Mouse (Mus musculus) urinary bladder, postnatal 25 days (tissue): ENCODE results near the gene Lrrc4c.

Experiments
- DNase-seq: peaks from one replicate; pipeline ENCODE4 v3.0.0; 2022; ENCODE audit warnings: low spot score

Lrrc4c gene

DNA sequence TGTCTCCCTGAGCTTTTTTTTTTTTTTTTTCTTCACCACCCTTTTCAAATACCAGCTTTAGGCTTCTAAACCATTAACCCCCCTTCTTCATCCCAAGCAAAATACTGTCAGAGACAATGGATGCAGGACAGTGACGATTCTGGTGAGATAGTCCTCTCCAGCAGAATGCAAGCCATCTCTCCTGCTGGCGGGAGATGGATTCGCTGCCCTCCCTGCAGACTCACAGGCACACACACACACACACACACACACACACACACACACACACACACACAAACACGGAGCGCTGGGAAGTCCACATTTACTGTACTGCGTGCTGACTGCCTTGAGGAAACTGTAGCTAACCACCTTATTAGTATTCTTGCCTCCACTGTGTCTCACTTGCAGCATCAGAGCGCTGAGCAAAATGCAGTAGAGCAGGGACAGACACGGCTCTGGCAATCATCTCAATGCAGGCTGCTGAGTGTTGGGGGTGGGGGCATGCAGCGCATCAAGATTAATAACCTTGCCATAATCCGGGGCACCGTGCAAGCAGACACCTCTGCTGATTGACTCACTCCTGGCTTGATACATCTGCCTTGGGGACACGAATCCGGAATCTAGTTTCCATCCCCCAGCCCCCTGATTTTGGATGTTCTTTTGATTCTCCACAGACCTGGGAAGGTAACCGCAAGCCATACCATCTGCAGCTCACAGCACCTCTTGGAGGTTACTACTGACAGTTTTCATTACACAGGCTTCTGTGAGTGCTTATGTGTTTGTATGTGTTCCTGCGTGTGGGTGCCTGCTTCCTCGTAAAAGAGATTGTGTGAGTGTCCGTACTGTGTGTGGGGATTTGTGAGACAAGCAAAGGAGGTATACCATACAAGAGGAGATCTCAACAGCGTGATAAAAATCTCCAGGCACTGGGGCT, at the start of gene Lrrc4c:
Gene Lrrc4c, plus strand, starts transcription at position 783 of the 913 bp plus-strand sequence.
- no peak for DNase-seq

DNA sequence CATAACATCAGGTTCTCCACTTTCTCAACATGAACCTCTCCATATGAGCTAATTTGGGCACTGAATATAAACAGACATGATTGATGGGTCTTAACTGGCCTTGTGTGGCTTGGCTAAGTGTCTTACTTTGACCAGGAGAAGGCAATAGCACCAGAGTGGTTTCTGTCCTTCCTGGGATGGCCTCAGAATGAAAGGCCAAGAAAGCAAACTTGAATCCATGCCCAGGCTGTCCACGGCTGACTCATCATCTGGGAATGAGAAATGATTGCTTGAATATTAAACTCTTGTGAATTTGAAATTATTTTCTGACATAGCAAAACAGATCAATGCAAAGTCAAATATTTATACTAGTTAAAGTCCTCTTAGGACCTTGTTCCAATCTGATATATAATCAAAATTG, 42.9 kb upstream of the Lrrc4c start:
- no peak for DNase-seq

DNA sequence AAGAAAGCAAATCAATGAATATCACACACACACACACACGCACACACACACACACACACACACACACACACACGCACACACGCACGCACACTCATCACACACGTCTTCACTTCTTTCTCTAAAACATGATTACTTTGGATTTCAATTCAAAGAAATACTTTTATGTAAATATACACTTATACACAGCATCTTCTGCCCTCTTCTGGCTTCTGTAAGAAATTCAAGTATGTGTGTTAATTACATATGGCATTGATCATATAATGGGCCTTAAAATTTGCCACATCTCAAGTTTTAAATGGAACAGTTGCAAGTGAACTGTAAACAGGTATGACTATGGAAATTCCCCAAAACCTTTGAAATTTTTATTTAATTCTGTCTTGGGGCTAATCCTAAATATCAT, 35.0 kb upstream of the Lrrc4c start:
- DNase-seq, result no peak

DNA sequence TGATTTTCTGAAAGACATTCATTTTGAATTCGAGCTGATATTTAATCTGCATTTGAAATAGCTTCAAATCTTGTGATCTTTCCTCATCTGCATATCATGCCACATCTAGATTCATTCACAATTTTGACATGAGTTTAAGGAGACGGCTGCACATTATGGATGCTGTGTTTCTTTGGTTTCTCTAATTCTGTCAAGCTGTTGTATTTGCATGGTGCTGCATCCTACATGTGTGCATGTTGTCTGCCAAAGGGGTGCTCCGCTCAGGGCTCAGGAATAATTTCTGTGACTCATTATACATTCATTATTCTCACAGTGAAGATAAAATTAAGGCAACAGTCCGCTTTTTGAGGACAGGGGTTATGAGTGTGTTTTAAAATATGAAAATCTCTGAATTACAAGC, 30.5 kb upstream of the Lrrc4c start:
- no peak for DNase-seq

DNA sequence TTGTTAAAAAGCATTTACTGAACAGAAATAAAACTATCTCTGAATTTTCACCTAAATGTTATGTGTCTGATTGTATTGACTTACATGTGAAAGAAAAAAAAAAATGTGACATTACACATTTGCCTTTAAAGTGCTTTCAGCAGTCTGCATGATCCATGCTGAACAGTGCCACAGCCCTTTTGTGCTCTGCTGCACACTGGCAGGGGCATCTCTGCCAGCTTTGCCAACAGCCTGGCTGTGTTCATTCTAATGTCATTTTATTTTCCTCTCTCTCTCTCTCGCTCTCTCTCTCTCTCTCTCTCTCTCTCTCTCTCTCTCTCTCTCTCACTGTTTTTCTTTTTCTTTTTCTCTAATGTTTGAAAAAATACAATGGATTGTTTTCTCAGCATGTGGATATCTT, 27.4 kb upstream of the Lrrc4c start:
- DNase-seq, result no peak

DNA sequence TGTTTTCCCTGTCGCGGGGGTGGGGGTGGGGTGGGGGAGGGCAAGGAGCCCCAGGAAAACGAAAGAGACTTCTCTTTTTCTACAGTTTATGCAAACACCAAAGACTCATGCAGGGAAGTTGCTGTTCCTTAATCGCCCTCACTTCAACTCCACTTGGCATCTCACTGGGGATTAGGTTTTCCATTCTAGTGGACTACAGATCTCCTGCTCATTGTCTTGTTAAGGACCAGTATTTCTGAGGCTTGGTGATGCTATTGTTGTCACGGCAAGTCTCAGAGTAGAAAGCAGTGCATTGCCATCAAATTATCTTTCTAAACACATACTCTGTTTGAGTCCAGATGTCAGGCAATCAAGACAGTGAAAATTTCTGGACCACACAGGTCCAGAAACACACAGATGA, 2.9 kb upstream of the Lrrc4c start:
- no peak for DNase-seq

DNA sequence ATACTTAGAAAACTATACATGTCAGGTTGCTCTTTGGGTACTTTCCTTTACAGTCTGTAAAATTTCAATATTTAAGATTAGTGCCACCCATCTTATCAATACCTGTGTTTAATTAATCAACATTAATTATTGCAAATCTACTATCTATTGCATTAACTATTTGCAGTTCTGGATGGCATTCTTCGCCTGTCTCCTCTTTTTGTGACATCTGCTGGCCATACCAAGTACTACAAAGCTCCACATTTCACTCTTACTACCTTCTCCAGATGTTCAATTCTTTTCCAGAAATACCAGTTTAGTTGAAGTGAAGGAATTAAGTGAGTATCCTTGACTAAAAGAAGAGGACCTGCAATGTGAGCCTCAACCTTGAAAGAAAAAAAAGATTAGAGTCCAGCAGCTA, 1.4 kb upstream of the Lrrc4c start:
- no peak for DNase-seq

DNA sequence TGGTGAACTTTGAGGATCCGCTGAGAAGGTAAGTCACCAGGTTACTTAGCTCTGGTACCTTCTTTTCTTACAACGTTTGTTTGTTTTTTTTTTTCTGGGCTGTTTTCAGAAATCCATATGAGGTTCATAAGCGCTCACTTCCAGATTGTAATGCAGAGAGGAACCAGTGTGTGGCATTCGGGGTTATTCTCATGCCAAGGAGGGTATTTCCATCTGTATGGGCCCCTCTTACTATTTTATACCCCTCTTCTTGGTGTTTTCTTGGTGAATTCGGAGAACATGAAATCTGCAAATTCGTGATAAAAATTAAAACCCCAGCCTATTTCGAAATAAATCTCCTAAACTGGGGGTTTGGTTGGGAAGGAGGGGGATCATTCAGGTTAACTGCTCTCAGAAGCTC, 587 bp downstream of the Lrrc4c start:
- no peak for DNase-seq

DNA sequence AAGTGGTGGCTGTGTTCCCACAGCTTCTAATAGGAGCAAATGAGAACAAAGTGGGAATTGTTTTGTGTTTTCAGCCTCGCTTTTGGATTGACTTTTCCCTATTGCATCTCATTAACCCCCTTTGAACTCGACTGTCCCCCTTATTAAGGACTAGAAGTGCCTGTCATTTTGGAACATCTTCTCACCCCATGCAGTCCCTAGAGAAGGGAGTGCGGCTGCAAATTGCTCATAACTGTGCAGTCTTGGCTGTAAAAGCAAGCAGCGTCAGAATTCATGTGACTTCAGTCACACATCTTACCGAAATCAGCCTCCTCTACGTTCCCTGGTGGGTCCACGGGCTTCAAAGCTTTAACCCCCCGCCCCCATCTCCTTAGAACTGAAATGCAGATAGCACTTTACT, 1.2 kb downstream of the Lrrc4c start:
- DNase-seq, result no peak

DNA sequence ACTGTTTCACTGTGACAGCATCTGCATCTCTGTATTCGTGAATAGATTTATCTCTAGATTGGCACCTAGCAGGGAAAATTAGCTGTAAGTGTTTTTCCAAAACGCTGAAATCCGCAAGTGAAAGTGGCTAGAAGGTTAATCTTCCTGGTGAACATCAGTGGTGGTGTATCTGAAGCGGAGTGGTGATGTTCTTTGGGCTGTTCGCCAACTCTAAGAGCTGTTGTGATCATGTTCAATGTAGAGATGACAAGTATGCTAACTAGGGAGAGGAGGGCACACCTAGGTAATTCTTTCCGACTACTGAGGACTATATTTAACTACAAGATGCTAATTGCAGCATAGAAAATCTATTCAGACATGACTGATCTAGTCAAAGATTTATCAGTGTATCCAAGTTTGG, 1.7 kb downstream of the Lrrc4c start:
- no peak for DNase-seq

DNA sequence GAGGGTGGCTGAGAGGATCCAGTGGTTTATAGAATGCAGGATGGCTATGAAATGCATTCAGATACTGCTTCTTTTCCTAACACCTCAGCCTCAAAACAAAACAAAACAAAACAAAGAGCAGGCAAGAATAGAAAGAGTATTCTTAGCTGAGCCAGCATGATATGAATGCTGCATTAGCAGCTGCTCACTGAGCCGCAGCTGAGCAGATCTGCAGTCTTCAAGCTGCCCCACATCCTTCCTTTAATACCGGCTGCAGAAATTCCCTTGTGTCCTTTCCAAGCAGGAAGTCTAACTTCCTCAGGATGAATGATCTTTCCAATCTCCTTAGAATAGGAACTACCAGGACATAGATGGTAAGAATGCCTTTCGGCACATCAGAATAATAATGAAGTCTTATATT, 16.7 kb downstream of the Lrrc4c start:
- DNase-seq, result no peak

DNA sequence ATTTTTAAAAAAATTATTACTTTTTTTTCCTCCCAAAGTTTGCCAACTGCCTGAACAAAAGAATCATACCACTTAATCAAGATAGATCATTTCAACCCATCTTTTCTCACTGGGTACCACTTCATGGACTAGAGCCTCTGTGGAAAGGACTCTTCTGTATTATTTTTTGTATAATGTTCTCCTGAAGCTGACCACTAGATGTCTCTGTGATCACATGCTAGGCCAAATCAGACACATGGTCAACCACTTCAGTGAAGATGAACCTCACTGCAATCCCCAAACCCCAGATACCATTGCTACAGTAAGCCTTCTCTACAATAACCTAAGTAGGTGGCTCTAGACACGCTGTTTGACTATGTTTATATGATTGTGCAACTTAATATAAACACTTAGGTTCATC, 19.4 kb downstream of the Lrrc4c start:
- DNase-seq, result no peak

DNA sequence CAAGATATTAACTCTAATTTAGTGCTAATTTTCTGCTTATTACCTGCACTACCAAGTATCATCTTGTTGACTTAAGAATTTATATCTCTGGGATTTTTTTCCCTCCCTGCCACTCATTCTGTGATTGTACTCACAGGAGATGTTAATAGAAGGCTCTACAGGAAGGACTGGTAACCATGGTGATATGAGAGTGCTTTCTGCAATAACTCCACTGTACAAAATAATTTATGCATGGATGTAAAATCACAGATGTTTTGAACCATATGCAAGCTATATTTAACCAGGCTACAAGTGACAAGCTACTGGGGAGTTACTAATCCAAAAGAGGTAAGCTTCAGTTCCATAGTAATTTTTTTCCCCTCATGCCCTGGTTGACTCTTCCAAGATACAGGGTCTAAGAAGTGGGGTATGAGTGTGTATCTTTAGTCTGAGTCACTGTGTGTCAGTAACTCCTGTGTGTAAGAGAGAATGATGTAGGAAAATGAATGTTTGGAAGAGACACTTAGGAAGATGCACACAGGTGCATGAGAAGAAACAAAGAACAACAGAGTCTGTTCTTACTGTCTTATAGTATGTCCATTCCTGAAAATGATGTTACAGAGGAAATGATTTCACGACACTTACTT, 83.3 kb downstream of the Lrrc4c start:
- DNase-seq, result no peak

DNA sequence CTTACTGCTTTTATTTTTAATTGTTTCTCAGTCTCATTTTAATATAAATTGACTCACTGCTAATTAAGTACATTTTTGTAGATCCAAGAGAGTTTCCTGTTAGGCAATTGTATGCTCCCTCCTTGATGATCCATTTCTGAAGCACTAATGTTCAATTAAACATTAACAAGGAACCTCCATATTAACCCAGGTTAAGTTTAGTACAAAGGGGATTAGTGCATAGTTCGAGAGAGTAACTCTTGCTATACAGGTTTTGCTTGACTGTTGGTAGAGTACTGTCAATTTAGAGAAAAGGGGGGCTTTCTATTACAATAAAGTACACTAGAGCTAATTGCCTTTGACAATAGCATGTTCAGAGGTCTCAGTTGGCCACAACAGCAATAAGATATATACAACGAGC, 84.5 kb downstream of the Lrrc4c start:
- no peak for DNase-seq

DNA sequence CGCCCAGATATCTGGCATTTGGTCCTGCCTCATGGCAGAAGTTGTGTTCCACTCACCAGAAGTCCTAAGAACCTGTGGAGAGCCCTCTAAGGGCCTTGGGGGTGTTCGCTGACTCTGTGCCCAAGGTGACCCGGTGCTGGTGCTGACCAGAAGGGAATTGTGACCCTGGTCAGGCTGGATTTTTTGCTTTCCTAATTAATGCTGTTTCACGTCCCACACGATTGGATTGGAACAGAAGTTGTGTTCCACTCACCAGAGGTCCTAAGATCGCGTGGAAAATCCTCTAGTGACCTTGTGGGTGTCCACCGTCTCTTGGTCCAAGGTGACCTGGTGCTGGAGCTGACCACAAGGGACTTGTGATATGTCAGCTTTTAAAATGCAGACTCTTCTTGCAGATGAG, 88.9 kb downstream of the Lrrc4c start:
- no peak for DNase-seq

DNA sequence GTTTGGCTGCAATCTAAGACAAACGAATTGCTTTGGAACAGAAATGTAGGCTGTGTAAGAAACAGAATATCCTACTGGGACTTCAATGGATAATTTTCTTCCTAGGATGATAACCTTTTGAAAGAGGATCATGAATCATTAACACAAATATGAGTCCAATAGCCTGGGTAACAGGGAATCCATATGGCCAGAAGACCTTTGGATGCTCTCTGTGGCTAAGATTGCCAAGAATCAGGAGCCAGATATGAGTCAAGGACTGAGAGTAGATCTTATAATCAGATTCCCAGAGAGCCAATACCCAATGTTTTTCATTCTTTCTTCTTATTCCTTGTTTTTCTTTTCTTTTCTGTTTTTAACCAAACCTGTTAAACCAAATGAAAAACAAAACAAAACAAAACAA, 93.2 kb downstream of the Lrrc4c start:
- DNase-seq, result no peak

DNA sequence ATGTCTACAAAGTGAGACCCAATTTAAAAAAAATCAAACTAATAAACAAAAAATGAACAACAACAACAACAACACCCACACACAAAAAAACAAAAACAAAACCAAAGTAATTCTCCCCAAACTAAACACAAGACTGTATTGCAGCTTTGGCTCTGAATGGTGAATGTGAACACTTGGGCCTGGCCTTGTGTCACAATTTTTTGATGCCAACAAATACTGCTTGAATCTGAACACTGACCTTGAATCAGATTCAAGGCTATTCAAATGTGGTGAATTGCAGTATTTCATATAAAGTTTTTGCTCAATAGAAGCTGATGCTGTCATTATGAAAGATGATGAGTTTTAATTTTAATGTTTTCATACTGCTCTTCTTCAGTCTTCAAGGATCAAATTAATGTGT, 143.6 kb downstream of the Lrrc4c start:
- no peak for DNase-seq

DNA sequence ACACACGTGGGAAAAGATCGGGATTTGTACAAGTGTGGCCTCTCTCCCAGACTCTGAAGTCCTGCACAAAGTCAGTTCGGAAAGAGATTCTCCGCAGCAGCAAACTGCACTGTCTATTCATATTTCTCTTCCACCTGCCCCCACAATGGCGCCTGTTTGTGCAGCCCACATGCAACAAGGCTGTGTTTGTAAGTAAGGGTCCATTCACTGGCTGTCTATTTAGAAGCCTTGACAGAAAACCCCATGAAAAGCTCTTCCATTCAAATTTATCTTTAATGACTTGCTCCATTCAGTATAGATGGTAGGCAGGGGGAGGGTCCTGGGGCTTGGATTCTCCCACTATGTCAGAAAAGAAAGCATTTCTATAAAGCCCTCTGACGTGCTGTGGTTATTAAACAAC, 157.7 kb downstream of the Lrrc4c start:
- no peak for DNase-seq

DNA sequence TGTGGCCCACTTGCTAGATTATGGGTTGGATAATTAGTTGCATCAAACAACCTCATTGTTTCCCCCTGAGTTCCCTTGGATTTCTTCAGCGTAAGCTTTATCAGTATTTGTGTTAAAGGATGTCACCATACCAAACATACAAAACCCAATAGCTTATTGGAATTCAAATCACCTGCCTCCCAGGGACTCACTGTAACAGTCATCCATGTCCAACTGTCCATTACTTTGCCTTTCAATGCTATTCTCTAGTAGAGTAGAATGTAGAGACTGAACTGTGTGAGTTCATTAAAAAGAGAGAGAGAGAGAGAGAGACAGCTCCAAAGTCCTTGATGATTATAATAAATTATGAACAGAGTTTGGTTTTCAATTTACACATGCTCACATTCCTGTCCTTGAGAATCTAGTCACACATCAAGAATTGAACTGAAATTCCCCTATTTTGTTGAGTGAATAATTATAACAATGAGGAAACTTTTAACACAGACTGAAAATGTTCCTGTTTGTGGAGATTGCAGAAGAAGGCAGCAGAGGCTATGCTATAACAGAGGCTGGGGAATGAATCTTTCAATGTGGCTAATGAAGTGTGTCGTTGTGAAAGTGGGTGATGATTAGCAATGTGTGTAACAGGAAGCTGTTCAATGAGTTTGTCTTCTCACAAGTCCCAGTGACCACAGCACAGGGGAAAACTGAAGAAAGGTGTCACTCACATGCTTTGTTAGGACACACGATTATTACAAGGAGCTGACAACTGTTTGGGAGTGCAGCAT, 181.3 kb downstream of the Lrrc4c start:
- no peak for DNase-seq

DNA sequence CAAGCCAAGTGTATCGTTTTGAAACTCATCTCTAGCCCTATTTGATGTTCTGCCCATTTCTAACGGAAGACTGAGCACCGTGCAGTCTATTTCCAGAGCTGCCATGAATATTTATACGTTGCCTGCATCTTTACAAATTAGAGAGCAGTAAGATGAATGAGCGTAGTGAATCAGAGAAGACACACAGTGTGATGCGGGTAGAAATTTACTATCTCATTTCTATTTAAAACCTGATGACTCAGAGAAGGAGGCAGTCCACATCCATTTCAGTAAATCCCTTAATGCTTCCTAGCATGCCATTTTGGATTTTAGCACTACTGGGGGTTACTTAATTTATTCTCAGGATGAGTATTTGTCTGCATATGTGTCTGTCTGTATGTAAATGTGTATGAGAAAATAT, 186.2 kb downstream of the Lrrc4c start:
- DNase-seq, result no peak

DNA sequence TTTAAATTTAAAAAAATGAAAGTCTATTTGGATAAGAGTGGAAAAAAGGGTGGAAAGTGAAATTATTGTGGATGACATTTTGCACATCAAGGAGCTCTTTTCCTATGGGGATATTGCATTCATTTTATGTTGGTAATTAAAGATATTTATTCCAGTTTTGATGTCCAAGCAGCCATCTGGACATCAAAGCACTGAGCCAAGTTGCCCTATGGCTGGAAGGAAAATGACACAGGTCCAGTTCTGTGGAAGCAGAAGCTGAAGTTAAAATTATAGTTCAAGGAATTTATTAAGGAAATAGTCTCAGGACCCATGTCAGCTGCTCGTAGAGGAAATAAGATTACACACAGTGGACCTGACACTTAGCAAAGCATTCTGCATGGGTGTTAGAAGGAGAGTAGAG, 187.7 kb downstream of the Lrrc4c start:
- no peak for DNase-seq

DNA sequence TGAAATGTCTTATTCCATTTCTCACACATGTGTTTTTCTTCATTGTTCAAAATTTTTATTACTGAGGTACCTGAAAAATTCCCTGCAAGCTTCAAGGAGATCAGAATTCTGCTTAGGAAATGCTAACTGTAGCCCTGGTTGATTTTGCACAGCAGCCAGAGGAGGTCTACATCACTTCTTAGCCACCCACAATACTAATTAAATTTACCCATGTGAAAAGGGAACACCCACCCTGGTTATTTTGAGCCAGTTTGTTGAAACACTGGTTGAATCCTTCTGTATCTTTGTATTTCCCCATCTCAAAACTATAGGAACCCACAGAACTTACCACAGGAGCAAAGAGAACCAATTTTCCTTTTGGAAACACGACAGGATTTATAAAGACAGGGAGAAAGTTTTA, 191.0 kb downstream of the Lrrc4c start:
- DNase-seq, result no peak

DNA sequence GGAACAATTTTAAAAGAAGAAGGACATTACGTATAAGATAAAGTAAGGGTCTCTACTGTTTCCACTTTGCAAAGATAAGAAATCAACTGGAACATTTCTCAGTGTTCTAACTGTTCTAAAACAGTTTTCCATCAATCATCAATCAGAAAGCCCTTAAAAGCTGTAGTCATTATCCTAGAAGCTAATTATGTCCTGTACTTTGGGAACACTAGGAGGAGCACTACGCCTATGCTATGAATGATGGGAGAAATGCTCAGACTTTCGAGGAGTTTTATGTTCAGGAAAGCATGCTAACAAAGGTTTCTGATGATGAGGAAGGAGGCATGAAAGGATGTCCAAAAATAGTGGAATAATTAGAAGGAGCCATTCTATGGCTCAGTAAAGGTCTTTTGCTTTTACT, 219.5 kb downstream of the Lrrc4c start:
- no peak for DNase-seq
